ENCODE assay signal across 10 mouse cellular contexts in the genomic region with DNA sequence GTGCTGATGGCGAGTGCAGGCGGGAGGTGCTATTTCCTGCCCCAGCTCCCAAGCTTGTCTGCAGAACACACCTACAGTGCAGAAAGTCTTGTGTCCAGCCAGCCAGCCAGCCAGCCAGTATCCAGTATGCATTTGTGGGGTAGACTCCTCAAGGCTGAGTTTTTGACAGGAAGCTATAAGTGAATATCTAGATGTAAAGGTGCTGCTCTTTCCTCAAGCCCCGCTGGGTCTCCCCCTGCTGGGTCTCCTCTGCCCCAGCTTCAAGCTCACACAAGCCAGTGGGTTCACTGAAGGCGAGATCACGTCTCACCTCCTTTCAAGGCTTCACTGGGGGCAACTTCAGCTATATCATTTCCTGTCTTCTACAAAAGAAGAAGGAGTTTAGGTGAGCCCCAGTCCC. TPM values are rescaled to one million over a fixed set of nuclear protein-coding genes. Genes with fewer than 3 reads are reported as not detected.
A peak's percentile ranks its signal among the peaks of the same experiment; 100 is the strongest.
DNase-seq lines count a peak whose midpoint lies in the region; ATAC-seq lines count a peak whose summit lies in the region.
"Had no signal": no experiment of that assay in that cellular context is flagged by ENCODE, and none has a peak within 500 bp of the region (broad histone marks: within the 10 kb centered on the region; RNA-seq: fewer than 3 reads in every experiment).

No protein-coding gene starts in this region.

- no peak for ATAC-seq in heart, embryonic 16.5 days (replicated peaks; ENCODE audit: extremely low read depth, insufficient read depth, low FRiP score)
- ATAC-seq in embryonic facial prominence, embryonic 11.5 days (replicated peaks; ENCODE audit: insufficient number of reproducible peaks, low FRiP score, low TSS enrichment, low read depth): no peak
- ATAC-seq in intestine, embryonic 16.5 days: no peak
- no peak for ATAC-seq in neural tube, embryonic 12.5 days (ENCODE audit: low FRiP score, low read depth)

- H3K9ac ChIP-seq in heart, embryonic 16.5 days (ENCODE audit: low read length): no peak overlapping the region; the same call in 1 of the 2 replicates
- peak overlapping the region; percentile 33 for H3K9ac ChIP-seq in embryonic facial prominence, embryonic 11.5 days (replicated peaks; ENCODE audit: low read length)
- peak overlapping the region; percentile 45; the same call in 1 of the 2 replicates for H3K9ac ChIP-seq in intestine, embryonic 16.5 days (ENCODE audit: low read depth, low read length)
- H3K9ac ChIP-seq in neural tube, embryonic 12.5 days: no peak overlapping the region

- peaks cover 13% of the 10 kb centered on the region for H3K4me1 ChIP-seq in heart, embryonic 16.5 days (ENCODE audit: control insufficient read depth, insufficient read depth, low read length)
- peaks cover 3% of the 10 kb centered on the region; the same call in 1 of the 2 replicates for H3K4me1 ChIP-seq in embryonic facial prominence, embryonic 11.5 days (ENCODE audit: control insufficient read depth, insufficient read depth, low read length)
- peaks cover 9% of the 10 kb centered on the region; the same call in 1 of the 2 replicates for H3K4me1 ChIP-seq in intestine, embryonic 16.5 days (ENCODE audit: control insufficient read depth, insufficient read depth, low read length)
- peaks cover 17% of the 10 kb centered on the region; the same call in 1 of the 2 replicates for H3K4me1 ChIP-seq in neural tube, embryonic 12.5 days

- no peaks in the 10 kb centered on the region for H3K36me3 ChIP-seq in heart, embryonic 16.5 days (ENCODE audit: control insufficient read depth, insufficient read depth)
- H3K36me3 ChIP-seq in embryonic facial prominence, embryonic 11.5 days (replicated peaks; ENCODE audit: control insufficient read depth, insufficient read depth, low read depth, low read length): no peaks in the 10 kb centered on the region
- no peaks in the 10 kb centered on the region for H3K36me3 ChIP-seq in intestine, embryonic 16.5 days (ENCODE audit: control insufficient read depth, insufficient read depth, low read length)
- H3K36me3 ChIP-seq in neural tube, embryonic 12.5 days: 0 out of 2 replicates have a peak, but pooled peaks cover 2% of the 10 kb centered on the region

- H3K4me3 ChIP-seq in heart, embryonic 16.5 days (ENCODE audit: low read length): peak overlapping the region; percentile 25
- no peak overlapping the region for H3K4me3 ChIP-seq in embryonic facial prominence, embryonic 11.5 days (ENCODE audit: low read depth, low read length)
- H3K4me3 ChIP-seq in intestine, embryonic 16.5 days (ENCODE audit: low read length): no peak overlapping the region
- H3K4me3 ChIP-seq in neural tube, embryonic 12.5 days: no peak overlapping the region

- no peaks in the 10 kb centered on the region for H3K9me3 ChIP-seq in heart, embryonic 16.5 days (replicated peaks; ENCODE audit: control insufficient read depth, low read length)
- no peaks in the 10 kb centered on the region for H3K9me3 ChIP-seq in embryonic facial prominence, embryonic 11.5 days (replicated peaks; ENCODE audit: control insufficient read depth, low read length)
- H3K9me3 ChIP-seq in intestine, embryonic 16.5 days (ENCODE audit: control insufficient read depth, low read length): no peaks in the 10 kb centered on the region
- H3K9me3 ChIP-seq in neural tube, embryonic 12.5 days: no peaks in the 10 kb centered on the region

- 59% methylated on average over 5 of the region's 5 CpGs for WGBS in heart, embryonic 16.5 days
- WGBS in embryonic facial prominence, embryonic 11.5 days: 45% methylated on average over 5 of the region's 5 CpGs
- WGBS in intestine, embryonic 16.5 days: 59% methylated on average over 5 of the region's 5 CpGs
- 69% methylated on average over 5 of the region's 5 CpGs for WGBS in neural tube, embryonic 12.5 days

- no peak for DNase-seq in heart, adult 9 months (ENCODE audit: low spot score in 2 of 2)
- DNase-seq in embryonic facial prominence, embryonic 11.5 days (ENCODE audit: low spot score): no peak
- DNase-seq in cerebellum, postnatal 25 days: no peak
- DNase-seq in gastrocnemius, postnatal 25 days: no peak
- no peak for DNase-seq in retina, postnatal 1 day
- DNase-seq: heart, adult 11 months had no signal

- peak overlapping the region; percentile 24; the same call in 1 of the 2 replicates for H3K27ac ChIP-seq in heart, embryonic 16.5 days (ENCODE audit: low read length)
- no peak overlapping the region for H3K27ac ChIP-seq in embryonic facial prominence, embryonic 11.5 days (replicated peaks; ENCODE audit: low read depth, low read length)
- no peak overlapping the region for H3K27ac ChIP-seq in intestine, embryonic 16.5 days (ENCODE audit: low read length)
- H3K27ac ChIP-seq in neural tube, embryonic 12.5 days: no peak overlapping the region
- H3K27ac ChIP-seq: macrophage had no signal

- H3K4me2 ChIP-seq in heart, embryonic 16.5 days (ENCODE audit: low read depth, low read length): peak overlapping the region; percentile 44
- H3K4me2 ChIP-seq in embryonic facial prominence, embryonic 11.5 days (ENCODE audit: low read depth, low read length): no peak overlapping the region
- H3K4me2 ChIP-seq in intestine, embryonic 16.5 days (ENCODE audit: low read depth, low read length): no peak overlapping the region
- H3K4me2 ChIP-seq in neural tube, embryonic 12.5 days (replicated peaks): peak overlapping the region; percentile 42

- no peaks in the 10 kb centered on the region for H3K27me3 ChIP-seq in heart, embryonic 16.5 days (ENCODE audit: control insufficient read depth, insufficient read depth, low read length)
- no peaks in the 10 kb centered on the region for H3K27me3 ChIP-seq in embryonic facial prominence, embryonic 11.5 days (ENCODE audit: control insufficient read depth, insufficient read depth, low read length)
- H3K27me3 ChIP-seq in intestine, embryonic 16.5 days (replicated peaks; ENCODE audit: control insufficient read depth, insufficient read depth, low read length): no peaks in the 10 kb centered on the region
- 0 out of 2 replicates have a peak, but pooled peaks cover 7% of the 10 kb centered on the region for H3K27me3 ChIP-seq in neural tube, embryonic 12.5 days (replicated peaks)

RNA-seq across cellular contexts. Expression of a gene that starts 3.0 kb away (rescaled TPM):
- 100 and 111 TPM in 2 replicates for polyA plus RNA-seq in heart, embryonic 16.5 days (2015; fragmentation: Nextera tagmentation; extraction: Ambion mirVana)
- 174 and 180 TPM in 2 replicates for polyA plus RNA-seq in embryonic facial prominence, embryonic 11.5 days (2014; fragmentation: Nextera tagmentation; extraction: Ambion mirVana)
- 108 and 111 TPM in 2 replicates for polyA plus RNA-seq in intestine, embryonic 16.5 days (2015; fragmentation: Nextera tagmentation; extraction: Ambion mirVana)
- polyA plus RNA-seq in neural tube, embryonic 12.5 days (2016; fragmentation: Nextera tagmentation; extraction: Ambion mirVana): 149 TPM in 2 replicates
- total RNA-seq in gastrocnemius, postnatal 25 days (2021): 10 to 100 TPM; 31.6 to 31.7 TPM

RNA-seq across cellular contexts. Expression of a gene that starts 26.0 kb away (rescaled TPM):
- 1.1 and 1.2 TPM in 2 replicates for polyA plus RNA-seq in heart, embryonic 16.5 days (2015; fragmentation: Nextera tagmentation; extraction: Ambion mirVana)
- polyA plus RNA-seq in embryonic facial prominence, embryonic 11.5 days (2014; fragmentation: Nextera tagmentation; extraction: Ambion mirVana): 1.5 and 3.5 TPM in 2 replicates
- 0.83 and 1.2 TPM in 2 replicates for polyA plus RNA-seq in intestine, embryonic 16.5 days (2015; fragmentation: Nextera tagmentation; extraction: Ambion mirVana)
- 23.6 and 26.1 TPM in 2 replicates for polyA plus RNA-seq in neural tube, embryonic 12.5 days (2016; fragmentation: Nextera tagmentation; extraction: Ambion mirVana)
- under 1 TPM in 1 of 2 experiments, not detected in 1; 0.08 TPM for total RNA-seq in gastrocnemius, postnatal 25 days (2021)

RNA-seq across cellular contexts. Expression of a gene that starts 59.0 kb away (rescaled TPM):
- 1.0 and 2.9 TPM in 2 replicates for polyA plus RNA-seq in heart, embryonic 16.5 days (2015; fragmentation: Nextera tagmentation; extraction: Ambion mirVana)
- polyA plus RNA-seq in embryonic facial prominence, embryonic 11.5 days (2014; fragmentation: Nextera tagmentation; extraction: Ambion mirVana): 6.1 and 7.2 TPM in 2 replicates
- polyA plus RNA-seq in intestine, embryonic 16.5 days (2015; fragmentation: Nextera tagmentation; extraction: Ambion mirVana): 1.8 and 6.1 TPM in 2 replicates
- 2.8 and 3.6 TPM in 2 replicates for polyA plus RNA-seq in neural tube, embryonic 12.5 days (2016; fragmentation: Nextera tagmentation; extraction: Ambion mirVana)
- not detected for total RNA-seq in gastrocnemius, postnatal 25 days (2021)

Comparison
In these comparisons a context has a peak if more than half of its experiments do, and no peak if none do; other contexts are left out.
1. H3K4me2 ChIP-seq: peak in heart, embryonic 16.5 days (single experiment) and neural tube, embryonic 12.5 days (single experiment); none in embryonic facial prominence, embryonic 11.5 days (single experiment) and intestine, embryonic 16.5 days (single experiment).
2. H3K9ac ChIP-seq: peak in embryonic facial prominence, embryonic 11.5 days (single experiment) and intestine, embryonic 16.5 days (single experiment); none in heart, embryonic 16.5 days (single experiment) and neural tube, embryonic 12.5 days (single experiment).